Mouse (Mus musculus): ENCODE data around the gene 4430402I18Rik. TPM values are rescaled to one million over a fixed set of nuclear protein-coding genes. Genes with fewer than 3 reads are reported as not detected.
A peak's percentile ranks its signal among the peaks of the same experiment; 100 is the strongest.

The 4430402I18Rik gene
- 0.78 and 1.4 TPM in 2 replicates for polyA plus RNA-seq (2015; fragmentation: Nextera tagmentation; extraction: Ambion mirVana)

DNA sequence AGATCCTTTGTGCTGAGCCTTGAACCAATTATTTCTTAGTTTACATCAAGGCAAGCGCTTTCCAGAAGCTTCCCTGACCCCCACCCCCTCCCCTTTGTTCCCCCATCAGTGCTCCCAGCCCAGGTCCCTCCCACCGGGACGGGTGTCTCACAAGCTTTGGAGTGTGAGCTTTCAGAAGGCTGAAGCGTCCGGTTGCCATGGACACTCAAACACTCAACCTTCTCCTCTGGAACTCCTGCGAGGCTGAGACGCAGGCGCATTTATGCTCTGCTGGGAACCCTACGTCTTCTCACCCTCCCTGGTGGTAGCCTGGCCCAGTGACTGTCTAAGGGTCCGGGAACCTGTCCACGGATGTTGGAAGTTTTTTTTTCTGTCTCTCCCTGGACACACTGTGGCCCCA, at the start of gene 4430402I18Rik:
Gene 4430402I18Rik (minus strand): TSS at position 149 of the 400 bp plus-strand sequence.
- ATAC-seq = peak; percentile 27; the same call in 1 of the 2 replicates
- Histone ChIP-seq H3K9me3 (replicated peaks; ENCODE audit: control insufficient read depth, low read length, poor library complexity, severe bottlenecking) (no peaks in the 10 kb centered on the region), H3K27ac (ENCODE audit: low read length) (no peak within 1 kb of the TSS), H3K36me3 (ENCODE audit: control insufficient read depth, insufficient read depth, low read length) (no peaks in the 10 kb centered on the region), H3K4me1 (ENCODE audit: control insufficient read depth, insufficient read depth, low read length) (peaks cover 22% of the 10 kb centered on the region), H3K27me3 (ENCODE audit: control insufficient read depth, insufficient read depth, low read depth, low read length) (no peaks in the 10 kb centered on the region), H3K4me3 (ENCODE audit: low read depth, low read length) (no peak within 1 kb of the TSS), H3K9ac (ENCODE audit: low read depth, low read length) (no peak within 1 kb of the TSS), H3K4me2 (ENCODE audit: low read length) (peak within 1 kb of the TSS; percentile 41)
- WGBS = 2% methylated on average over 11 of the region's 11 CpGs

DNA sequence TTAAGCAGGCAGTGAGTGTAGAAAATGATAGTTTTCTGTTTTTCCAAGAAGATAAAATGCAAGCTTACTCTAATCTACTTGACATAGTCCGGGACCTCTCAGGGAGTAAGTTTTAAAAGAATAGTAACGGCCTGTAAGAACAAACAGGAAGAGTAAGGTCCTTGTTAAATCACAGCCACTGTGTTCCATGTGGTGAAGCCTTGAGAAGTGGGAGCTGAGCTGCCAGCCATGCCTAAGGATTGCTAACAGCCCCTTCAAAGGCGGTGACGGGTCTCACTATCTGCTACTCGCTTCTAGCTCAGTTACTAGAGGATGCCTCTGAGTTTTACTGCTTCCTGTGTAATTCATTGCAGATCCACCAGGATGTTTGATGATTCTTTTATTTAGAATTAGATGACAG, 49.2 kb upstream of the 4430402I18Rik start:
- H3K4me1 ChIP-seq (ENCODE audit: control insufficient read depth, insufficient read depth, low read length) = no peaks in the 10 kb centered on the region
- ATAC-seq = no peak
- H3K4me3 ChIP-seq (ENCODE audit: low read depth, low read length) = no peak overlapping the region
- H3K4me2 ChIP-seq (ENCODE audit: low read length) = no peak overlapping the region
- H3K36me3 ChIP-seq (ENCODE audit: control insufficient read depth, insufficient read depth, low read length) = peaks cover 29% of the 10 kb centered on the region
- no peaks in the 10 kb centered on the region for H3K9me3 ChIP-seq (replicated peaks; ENCODE audit: control insufficient read depth, low read length, poor library complexity, severe bottlenecking)
- WGBS = 82% methylated on average over 5 of the region's 5 CpGs
- no peak overlapping the region for H3K27ac ChIP-seq (ENCODE audit: low read length)
- no peak overlapping the region for H3K9ac ChIP-seq (ENCODE audit: low read depth, low read length)
- H3K27me3 ChIP-seq (ENCODE audit: control insufficient read depth, insufficient read depth, low read depth, low read length) = no peaks in the 10 kb centered on the region

DNA sequence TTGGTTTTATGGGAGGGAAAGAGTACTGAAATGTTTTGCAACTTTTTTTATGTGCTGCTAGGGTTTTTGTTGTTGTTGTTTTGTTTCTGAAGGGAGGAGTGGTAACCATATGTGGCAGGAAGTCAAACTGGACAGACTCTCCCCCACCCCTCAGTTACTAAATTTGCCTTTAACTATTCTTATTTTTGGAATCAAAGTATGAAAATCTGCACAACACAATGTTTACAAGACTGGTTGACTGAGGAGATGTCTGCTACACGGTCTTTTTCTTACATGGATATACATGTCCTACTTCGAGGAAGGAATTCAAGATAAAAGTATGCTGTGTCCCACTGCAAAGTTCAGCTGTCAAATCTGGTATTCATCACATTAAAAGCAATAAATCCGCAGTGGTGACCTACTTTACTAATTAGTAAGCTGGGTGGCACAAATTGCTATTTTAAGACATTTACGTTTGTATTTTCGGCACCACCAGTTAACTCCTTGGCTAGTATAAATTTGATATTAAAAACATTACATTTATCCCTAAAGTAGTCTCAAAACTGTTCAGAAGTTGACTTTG, 48.7 kb upstream of the 4430402I18Rik start:
- 91% methylated on average over 5 of the region's 5 CpGs for WGBS
- no peak for ATAC-seq

DNA sequence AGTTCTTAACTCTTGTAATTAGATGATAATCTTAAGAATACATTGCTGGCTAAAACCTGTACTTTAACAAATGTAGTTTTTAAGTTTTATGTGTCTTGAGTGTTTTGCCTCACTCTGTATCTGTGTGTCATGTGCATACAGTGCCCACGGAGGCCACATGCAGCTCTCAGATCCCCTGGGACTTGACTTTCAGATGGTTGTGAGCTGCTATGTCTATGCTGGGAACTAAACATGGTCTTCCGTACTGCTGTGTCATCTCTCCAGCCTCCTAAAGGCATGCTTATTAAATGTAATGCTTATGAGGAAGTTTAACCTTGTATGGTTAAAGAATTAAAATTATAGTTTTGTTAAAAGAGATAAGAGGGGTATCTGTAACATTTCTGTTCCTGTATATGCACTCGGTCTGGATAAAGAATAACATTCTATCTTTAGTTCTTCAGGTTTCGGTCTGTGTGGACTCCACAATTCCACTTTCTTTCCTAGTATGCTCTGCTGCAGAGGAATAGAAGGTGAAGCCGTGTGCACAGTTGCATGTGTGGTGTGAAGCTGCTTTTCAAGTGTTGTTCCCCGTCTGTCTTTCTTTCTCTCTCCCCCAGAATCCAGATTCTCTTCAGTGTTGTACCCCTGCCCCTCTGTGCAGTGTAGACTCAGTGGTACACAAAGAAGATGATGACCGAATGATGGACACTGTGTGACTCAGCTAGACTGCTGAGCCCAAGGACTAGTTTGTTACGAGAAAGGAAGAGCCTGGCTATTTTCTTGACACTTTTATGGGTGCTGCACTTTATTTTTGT, 48.0 kb upstream of the 4430402I18Rik start:
- no peak overlapping the region for H3K27ac ChIP-seq (ENCODE audit: low read length)
- WGBS = 86% methylated on average over 8 of the region's 8 CpGs
- H3K9me3 ChIP-seq (replicated peaks; ENCODE audit: control insufficient read depth, low read length, poor library complexity, severe bottlenecking) = no peaks in the 10 kb centered on the region
- H3K4me2 ChIP-seq (ENCODE audit: low read length) = no peak overlapping the region
- H3K9ac ChIP-seq (ENCODE audit: low read depth, low read length) = no peak overlapping the region
- no peaks in the 10 kb centered on the region for H3K4me1 ChIP-seq (ENCODE audit: control insufficient read depth, insufficient read depth, low read length)
- H3K36me3 ChIP-seq (ENCODE audit: control insufficient read depth, insufficient read depth, low read length) = peaks cover 20% of the 10 kb centered on the region
- no peak overlapping the region for H3K4me3 ChIP-seq (ENCODE audit: low read depth, low read length)
- ATAC-seq = no peak
- H3K27me3 ChIP-seq (ENCODE audit: control insufficient read depth, insufficient read depth, low read depth, low read length) = no peaks in the 10 kb centered on the region

More for the DNA sequence above, 48.7 kb upstream of the 4430402I18Rik start:
- no peaks in the 10 kb centered on the region for H3K9me3 ChIP-seq (replicated peaks; ENCODE audit: control insufficient read depth, low read length, poor library complexity, severe bottlenecking)
- H3K4me1 ChIP-seq (ENCODE audit: control insufficient read depth, insufficient read depth, low read length) = no peaks in the 10 kb centered on the region
- H3K4me3 ChIP-seq (ENCODE audit: low read depth, low read length) = no peak overlapping the region
- peaks cover 24% of the 10 kb centered on the region for H3K36me3 ChIP-seq (ENCODE audit: control insufficient read depth, insufficient read depth, low read length)
- H3K27me3 ChIP-seq (ENCODE audit: control insufficient read depth, insufficient read depth, low read depth, low read length) = no peaks in the 10 kb centered on the region
- no peak overlapping the region for H3K27ac ChIP-seq (ENCODE audit: low read length)
- no peak overlapping the region for H3K9ac ChIP-seq (ENCODE audit: low read depth, low read length)
- no peak overlapping the region for H3K4me2 ChIP-seq (ENCODE audit: low read length)

DNA sequence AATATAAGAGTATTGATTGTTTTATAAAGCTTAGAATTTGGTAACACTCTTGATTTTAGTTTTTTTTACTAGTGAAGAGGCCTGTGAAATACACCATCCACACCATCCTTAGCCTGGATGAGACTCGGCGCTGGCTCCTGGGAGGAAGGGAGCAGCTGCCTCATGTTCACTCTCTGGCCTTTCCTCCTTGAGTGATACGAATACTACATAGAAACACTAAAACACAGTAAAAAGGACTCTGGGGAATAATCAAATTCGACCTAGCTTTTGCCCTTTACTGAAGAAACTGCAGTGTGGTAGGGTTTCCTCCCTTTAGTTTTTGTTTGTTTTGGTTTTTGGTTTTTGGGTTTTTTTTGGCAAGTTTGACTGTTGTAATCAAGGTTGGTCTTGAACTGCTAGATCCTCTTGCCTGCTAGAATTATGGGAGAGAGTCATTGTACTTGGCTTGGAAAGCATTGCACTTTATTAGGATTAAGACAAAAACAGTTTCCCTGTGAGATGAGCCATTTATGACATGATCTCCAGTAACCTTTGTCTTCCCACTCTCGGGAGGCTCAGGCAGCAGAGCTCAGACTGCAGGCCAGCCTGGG, 47.0 kb upstream of the 4430402I18Rik start:
- no peak for ATAC-seq
- Histone ChIP-seq H3K9ac (ENCODE audit: low read depth, low read length) (no peak overlapping the region), H3K27ac (ENCODE audit: low read length) (no peak overlapping the region), H3K9me3 (replicated peaks; ENCODE audit: control insufficient read depth, low read length, poor library complexity, severe bottlenecking) (no peaks in the 10 kb centered on the region), H3K4me3 (ENCODE audit: low read depth, low read length) (no peak overlapping the region), H3K27me3 (ENCODE audit: control insufficient read depth, insufficient read depth, low read depth, low read length) (no peaks in the 10 kb centered on the region), H3K36me3 (ENCODE audit: control insufficient read depth, insufficient read depth, low read length) (peaks cover 18% of the 10 kb centered on the region), H3K4me1 (ENCODE audit: control insufficient read depth, insufficient read depth, low read length) (no peaks in the 10 kb centered on the region), H3K4me2 (ENCODE audit: low read length) (no peak overlapping the region)
- WGBS = 90% methylated on average over 5 of the region's 5 CpGs

DNA sequence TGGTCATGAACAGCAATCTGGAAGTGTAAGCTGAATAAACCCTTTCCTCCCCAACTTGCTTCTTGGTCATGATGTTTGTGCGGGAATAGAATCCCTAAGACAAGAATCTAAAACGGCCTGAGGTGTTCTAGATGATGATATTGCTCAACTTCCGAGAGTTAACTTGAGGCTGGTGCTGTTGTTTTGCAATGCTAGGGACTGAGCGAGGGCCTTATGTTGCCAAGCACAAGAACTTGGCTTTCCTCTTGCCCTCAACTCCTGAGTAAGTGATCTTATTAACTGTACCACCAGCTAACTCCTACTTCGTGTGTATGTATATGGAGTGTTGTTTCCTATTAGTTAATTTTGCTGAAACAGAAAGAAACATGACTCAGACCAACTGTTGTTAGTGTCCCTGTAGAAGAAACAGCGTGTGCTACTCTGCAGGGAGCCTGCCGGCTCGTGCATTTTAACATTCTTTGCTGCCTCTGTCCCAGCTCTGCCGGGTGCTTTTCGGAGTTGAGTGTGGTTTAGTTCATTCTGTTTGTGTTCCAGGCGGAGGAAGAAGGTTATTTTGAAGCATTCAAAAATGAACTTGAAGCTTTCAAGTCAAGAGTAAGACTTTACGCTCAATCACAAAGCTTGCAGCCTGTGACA, 43.9 kb upstream of the 4430402I18Rik start:
- Histone ChIP-seq H3K9me3 (replicated peaks; ENCODE audit: control insufficient read depth, low read length, poor library complexity, severe bottlenecking) (no peaks in the 10 kb centered on the region), H3K27me3 (ENCODE audit: control insufficient read depth, insufficient read depth, low read depth, low read length) (no peaks in the 10 kb centered on the region), H3K4me1 (ENCODE audit: control insufficient read depth, insufficient read depth, low read length) (no peaks in the 10 kb centered on the region), H3K4me3 (ENCODE audit: low read depth, low read length) (no peak overlapping the region), H3K4me2 (ENCODE audit: low read length) (no peak overlapping the region), H3K9ac (ENCODE audit: low read depth, low read length) (no peak overlapping the region), H3K27ac (ENCODE audit: low read length) (no peak overlapping the region), H3K36me3 (ENCODE audit: control insufficient read depth, insufficient read depth, low read length) (peaks cover 25% of the 10 kb centered on the region)
- 88% methylated on average over 12 of the region's 12 CpGs for WGBS
- ATAC-seq = no peak

DNA sequence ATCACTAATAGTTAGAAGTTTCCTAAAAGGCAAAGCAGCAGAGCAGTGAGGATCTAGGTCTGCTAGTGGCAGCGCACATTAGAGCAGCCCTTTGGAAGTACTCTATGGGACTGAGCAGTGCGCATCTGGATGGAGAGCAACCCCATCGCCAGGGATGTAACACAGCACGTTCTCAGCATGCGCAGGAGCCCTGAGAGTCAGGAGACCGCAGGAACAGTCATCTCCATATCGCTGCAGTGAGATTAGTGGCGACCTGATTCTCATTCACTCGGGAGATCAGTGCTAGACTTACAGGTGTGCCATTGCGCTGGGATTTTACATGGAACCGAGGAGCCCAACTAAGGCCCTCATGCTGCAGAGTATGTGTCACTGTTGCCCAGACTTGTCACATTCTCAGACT, 41.4 kb upstream of the 4430402I18Rik start:
- H3K36me3 ChIP-seq (ENCODE audit: control insufficient read depth, insufficient read depth, low read length) = peaks cover 19% of the 10 kb centered on the region
- H3K4me2 ChIP-seq (ENCODE audit: low read length) = no peak overlapping the region
- H3K9me3 ChIP-seq (replicated peaks; ENCODE audit: control insufficient read depth, low read length, poor library complexity, severe bottlenecking) = no peaks in the 10 kb centered on the region
- 95% methylated on average over 11 of the region's 11 CpGs for WGBS
- no peak overlapping the region for H3K4me3 ChIP-seq (ENCODE audit: low read depth, low read length)
- no peaks in the 10 kb centered on the region for H3K27me3 ChIP-seq (ENCODE audit: control insufficient read depth, insufficient read depth, low read depth, low read length)
- no peak overlapping the region for H3K9ac ChIP-seq (ENCODE audit: low read depth, low read length)
- ATAC-seq = no peak
- H3K4me1 ChIP-seq (ENCODE audit: control insufficient read depth, insufficient read depth, low read length) = no peaks in the 10 kb centered on the region
- H3K27ac ChIP-seq (ENCODE audit: low read length) = no peak overlapping the region

DNA sequence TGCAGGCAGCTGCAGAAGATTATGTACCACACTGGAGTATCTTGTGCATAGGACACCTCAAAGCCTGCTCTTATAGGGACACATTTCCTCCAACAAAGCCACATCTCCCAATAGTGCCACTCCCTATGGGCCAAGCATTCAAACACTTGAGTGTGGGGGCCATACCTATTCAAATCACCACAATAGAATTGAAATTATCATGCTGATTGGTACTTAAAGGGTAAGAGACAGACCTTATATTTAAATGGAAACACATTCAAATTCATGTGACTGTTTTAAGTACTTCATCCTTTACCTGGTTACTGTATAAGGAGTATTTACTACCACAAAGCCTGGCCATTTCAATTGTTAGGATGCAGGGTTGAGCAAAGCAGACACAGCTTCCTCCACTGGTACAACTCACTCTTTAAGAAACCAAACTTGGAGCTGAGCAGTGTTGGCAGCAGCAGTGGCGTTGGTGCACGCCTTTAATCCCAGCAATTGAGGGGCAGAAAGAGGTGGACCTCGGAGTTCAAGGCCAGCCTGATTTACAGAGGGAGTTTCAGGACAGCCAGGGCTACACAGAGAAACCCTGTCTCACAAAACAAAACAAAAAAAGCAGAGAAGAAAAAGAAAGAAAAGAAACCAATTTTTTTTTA, 40.6 kb upstream of the 4430402I18Rik start:
- Histone ChIP-seq H3K27ac (ENCODE audit: low read length) (no peak overlapping the region), H3K4me1 (ENCODE audit: control insufficient read depth, insufficient read depth, low read length) (no peaks in the 10 kb centered on the region), H3K9me3 (replicated peaks; ENCODE audit: control insufficient read depth, low read length, poor library complexity, severe bottlenecking) (no peaks in the 10 kb centered on the region), H3K9ac (ENCODE audit: low read depth, low read length) (no peak overlapping the region), H3K27me3 (ENCODE audit: control insufficient read depth, insufficient read depth, low read depth, low read length) (no peaks in the 10 kb centered on the region), H3K36me3 (ENCODE audit: control insufficient read depth, insufficient read depth, low read length) (peaks cover 14% of the 10 kb centered on the region), H3K4me3 (ENCODE audit: low read depth, low read length) (no peak overlapping the region), H3K4me2 (ENCODE audit: low read length) (no peak overlapping the region)
- ATAC-seq = no peak
- 88% methylated on average over 3 of the region's 3 CpGs for WGBS

Measured in midbrain, embryonic 16.5 days (tissue).